Mouse (Mus musculus) midbrain, embryonic 14.5 days (tissue): ENCODE data around the gene Cpne2. TPM values are rescaled to one million over a fixed set of nuclear protein-coding genes. Genes with fewer than 3 reads are reported as not detected.
A peak's percentile ranks its signal among the peaks of the same experiment; 100 is the strongest.

Experiments used
- ATAC-seq: fragments of 200-750 bp; cut with Nextera tagmentation; 2 replicates; pipeline ENCODE4 v1.8.0; 2017; ENCODE audit warnings: moderate number of reproducible peaks, moderate library complexity; ENCODE audit not compliant: low FRiP score, low TSS enrichment
- DNase-seq: peaks from one replicate; pipeline ENCODE4 v3.0.0-alpha.2; 2015
- H3K27ac ChIP-seq: fragments of 300-500 bp; sonication (generic); replicated peaks from 2 replicates; pipeline ENCODE4 v1.5.1; 2014; ENCODE audit warnings: mild to moderate bottlenecking, low read depth, low read length, moderate library complexity
- H3K27me3 ChIP-seq: fragments of 300-500 bp; sonication (generic); 2 replicates; pipeline ENCODE4 v1.6.1; 2014; ENCODE audit warnings: low read length, control low read depth, mixed read lengths; ENCODE audit not compliant: control insufficient read depth, insufficient read depth
- H3K36me3 ChIP-seq: fragments of 300-500 bp; sonication (generic); 2 replicates; pipeline ENCODE4 v1.6.1; 2014; ENCODE audit warnings: low read length, control low read depth; ENCODE audit not compliant: control insufficient read depth, insufficient read depth
- H3K4me1 ChIP-seq: fragments of 300-500 bp; sonication (generic); 2 replicates; pipeline ENCODE4 v1.6.1; 2014; ENCODE audit warnings: mild to moderate bottlenecking, antibody characterized with exemption, low read length, control low read depth; ENCODE audit not compliant: control insufficient read depth, insufficient read depth
- H3K4me2 ChIP-seq: fragments of 300-500 bp; sonication (generic); 2 replicates; pipeline ENCODE4 v1.6.1; 2014; ENCODE audit warnings: mild to moderate bottlenecking, low read length, moderate library complexity
- H3K4me3 ChIP-seq: fragments of 300-500 bp; sonication (generic); replicated peaks from 2 replicates; pipeline ENCODE4 v1.5.1; 2014; ENCODE audit warnings: low read depth, low read length
- H3K9ac ChIP-seq: fragments of 300-500 bp; sonication (generic); replicated peaks from 2 replicates; pipeline ENCODE4 v1.6.1; 2014; ENCODE audit warnings: mild to moderate bottlenecking, low read length, moderate library complexity
- H3K9me3 ChIP-seq: fragments of 300-500 bp; sonication (generic); 2 replicates; pipeline ENCODE4 v1.6.1; 2016; ENCODE audit warnings: low read length, control low read depth, mixed read lengths; ENCODE audit not compliant: control insufficient read depth
- WGBS: fragments of 180-500 bp; shearing (Covaris S2); extraction: QIAGEN DNeasy Blood & Tissue Kit; methylation state at CpG from one replicate; pipeline ENCODE4 v1.1.7; 2014; 5-methylcytosine and 5-hydroxymethylcytosine counted together
- polyA plus RNA-seq: library from polyadenylated mRNA; unstranded; fragments of >200 nt; fragmentation: Nextera tagmentation; extraction: Ambion mirVana; gene quantifications from 2 replicates; pipeline ENCODE4 v1.2.1, GENCODE M21; 2014

Gene Cpne2
- 11.5 and 14.1 TPM in 2 replicates for polyA plus RNA-seq

- H3K27me3 ChIP-seq: peaks cover 23% of the 10 kb centered on the region
- no peaks in the 10 kb centered on the region for H3K36me3 ChIP-seq
- ATAC-seq (peak; percentile 77), DNase-seq (peak; percentile 72)
- 0 out of 2 replicates have a peak within 1 kb of the TSS, but pooled peaks have one; percentile 20 for H3K27ac ChIP-seq
- H3K4me3 ChIP-seq: peak within 1 kb of the TSS; percentile 54
- H3K4me2 ChIP-seq: peak within 1 kb of the TSS; percentile 90
- H3K9me3 ChIP-seq: no peaks in the 10 kb centered on the region
- under 1% methylated on average over 76 of the region's 81 CpGs for WGBS
- H3K4me1 ChIP-seq: peaks cover 13% of the 10 kb centered on the region; the same call in 1 of the 2 replicates
- peak within 1 kb of the TSS; percentile 65 for H3K9ac ChIP-seq
Measured at GRCm38 (mm10) chr8:94532873-94533671, at the start of gene Cpne2. TSS of gene Cpne2 (plus strand) at chr8:94532990.

DNA sequence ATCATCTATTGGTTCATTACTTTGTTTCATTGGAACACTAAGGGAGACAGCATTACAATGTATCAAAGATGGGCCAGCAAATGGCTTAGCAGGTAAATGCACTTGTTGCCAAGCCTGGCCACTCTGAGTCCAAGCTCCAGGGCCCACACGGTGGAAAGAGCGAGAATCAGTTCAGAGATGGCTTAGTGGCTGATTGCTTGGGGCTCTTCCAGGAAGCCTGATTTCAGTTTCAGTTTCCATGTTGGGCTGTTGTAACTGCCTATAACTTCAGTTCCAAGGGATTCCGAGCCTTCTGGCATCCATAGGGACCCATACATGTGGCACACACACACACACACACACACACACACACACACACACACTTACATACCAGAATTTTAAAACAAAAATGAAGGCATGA lies 47.5 kb upstream of the Cpne2 start:
- no peak for DNase-seq
- no peak overlapping the region for H3K4me2 ChIP-seq
- no peak overlapping the region for H3K9ac ChIP-seq
- H3K4me3 ChIP-seq: no peak overlapping the region
- H3K36me3 ChIP-seq: no peaks in the 10 kb centered on the region
- H3K27me3 ChIP-seq: no peaks in the 10 kb centered on the region
- no peak for ATAC-seq
- H3K4me1 ChIP-seq: no peaks in the 10 kb centered on the region
- no peaks in the 10 kb centered on the region for H3K9me3 ChIP-seq
- 84% methylated on average over 3 of the region's 3 CpGs for WGBS
- H3K27ac ChIP-seq: no peak overlapping the region

DNA sequence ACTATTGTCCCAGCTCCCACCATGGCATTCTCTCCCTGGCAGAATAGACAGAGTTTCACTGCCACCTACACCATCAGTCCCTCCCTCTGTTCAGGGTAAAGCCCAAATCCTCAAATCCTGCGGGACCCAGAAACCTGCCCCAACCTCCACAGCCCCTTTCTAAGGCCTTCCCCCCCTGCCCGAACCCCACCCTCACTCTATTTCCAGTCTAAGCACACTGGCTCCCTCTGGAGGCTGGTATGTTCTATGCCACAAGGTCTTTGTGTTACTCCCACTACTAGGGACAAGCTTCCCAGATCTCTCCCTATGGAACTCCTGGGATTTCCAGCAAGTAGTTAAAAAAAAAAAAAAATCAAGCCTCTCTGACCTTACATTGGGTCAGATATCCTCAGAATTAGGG lies 46.9 kb upstream of the Cpne2 start:
- DNase-seq: peak; percentile 67
- Histone ChIP-seq H3K27ac (no peak overlapping the region), H3K4me1 (no peaks in the 10 kb centered on the region), H3K4me2 (no peak overlapping the region), H3K9ac (no peak overlapping the region), H3K36me3 (no peaks in the 10 kb centered on the region), H3K27me3 (no peaks in the 10 kb centered on the region), H3K4me3 (no peak overlapping the region), H3K9me3 (no peaks in the 10 kb centered on the region)
- ATAC-seq: no peak
- WGBS: 22% methylated on average over 2 of the region's 2 CpGs

DNA sequence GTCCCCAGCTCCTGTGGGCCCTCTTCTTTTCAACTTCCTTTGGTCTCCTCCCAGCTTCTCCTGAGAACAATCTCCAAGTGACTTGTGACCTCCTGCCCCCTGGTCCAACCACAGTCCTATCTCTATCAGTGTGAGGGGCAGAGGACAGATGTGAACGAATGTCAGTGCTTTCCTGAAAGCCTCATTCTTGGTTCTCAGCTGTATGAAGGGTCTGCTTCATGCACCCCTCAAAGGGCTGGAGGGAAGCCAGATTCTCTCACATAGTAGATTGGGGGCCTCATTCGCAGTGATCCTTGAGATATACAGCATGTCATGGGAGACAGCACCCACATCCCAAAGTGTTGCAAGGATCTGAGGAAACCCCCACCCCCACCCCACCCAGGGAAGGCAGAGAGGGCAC lies 44.8 kb upstream of the Cpne2 start:
- ATAC-seq (no peak), DNase-seq (no peak)
- Histone ChIP-seq H3K36me3 (no peaks in the 10 kb centered on the region), H3K4me2 (no peak overlapping the region), H3K4me3 (no peak overlapping the region), H3K27ac (no peak overlapping the region), H3K27me3 (no peaks in the 10 kb centered on the region), H3K4me1 (peaks cover 4% of the 10 kb centered on the region; the same call in 1 of the 2 replicates), H3K9me3 (no peaks in the 10 kb centered on the region), H3K9ac (no peak overlapping the region)
- WGBS: 77% methylated on average over 2 of the region's 2 CpGs

DNA sequence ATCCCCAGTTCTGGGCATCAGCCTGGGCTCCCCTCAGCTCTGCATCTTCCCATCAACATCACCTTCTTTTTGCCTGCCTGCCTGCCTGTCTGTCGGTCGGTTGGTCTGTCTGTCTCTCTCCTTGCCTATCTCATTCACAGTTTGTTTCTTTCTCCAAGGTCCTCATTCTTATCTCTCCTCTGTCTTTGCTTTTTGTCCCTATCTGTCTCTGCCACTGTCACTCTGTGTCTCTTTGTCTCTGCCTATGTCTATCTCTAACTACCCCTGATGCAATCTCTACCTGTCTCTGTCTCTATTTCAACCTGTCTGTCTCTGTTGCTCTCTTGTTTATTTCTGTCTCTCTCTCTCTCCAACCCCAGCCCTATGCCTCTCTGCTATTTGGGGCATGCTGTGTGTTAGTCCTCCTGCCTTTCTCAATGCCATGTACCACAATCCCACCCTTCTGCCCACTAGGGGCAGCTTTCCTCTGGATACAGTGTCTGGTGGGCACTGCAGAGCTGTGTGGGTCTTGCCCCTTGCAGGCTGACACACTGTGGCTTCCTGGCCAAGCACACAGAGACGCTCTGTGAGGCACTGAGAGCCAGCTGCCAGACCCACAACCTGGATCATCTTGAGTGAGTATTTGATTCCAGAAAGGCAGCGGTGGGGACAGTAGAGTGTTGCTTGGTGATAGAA lies 42.8 kb upstream of the Cpne2 start:
- Histone ChIP-seq H3K9ac (no peak overlapping the region), H3K27me3 (no peaks in the 10 kb centered on the region), H3K4me2 (no peak overlapping the region), H3K4me1 (peaks cover 4% of the 10 kb centered on the region; the same call in 1 of the 2 replicates), H3K4me3 (no peak overlapping the region), H3K27ac (no peak overlapping the region), H3K36me3 (no peaks in the 10 kb centered on the region), H3K9me3 (no peaks in the 10 kb centered on the region)
- ATAC-seq (no peak), DNase-seq (peak; percentile 9)
- 73% methylated on average over 4 of the region's 4 CpGs for WGBS

GRCm38 (mm10) chr8:94492021-94492681 lies 40.6 kb upstream of the Cpne2 start:
- Histone ChIP-seq H3K4me1 (peaks cover 4% of the 10 kb centered on the region; the same call in 1 of the 2 replicates), H3K4me3 (peak overlapping the region; percentile 27), H3K4me2 (peak overlapping the region; percentile 62), H3K9ac (peak overlapping the region; percentile 47), H3K27ac (no peak overlapping the region), H3K27me3 (no peaks in the 10 kb centered on the region), H3K36me3 (no peaks in the 10 kb centered on the region), H3K9me3 (no peaks in the 10 kb centered on the region)
- ATAC-seq (peak; percentile 82), DNase-seq (peak; percentile 91)
- WGBS: 4% methylated on average over 15 of the region's 15 CpGs

DNA sequence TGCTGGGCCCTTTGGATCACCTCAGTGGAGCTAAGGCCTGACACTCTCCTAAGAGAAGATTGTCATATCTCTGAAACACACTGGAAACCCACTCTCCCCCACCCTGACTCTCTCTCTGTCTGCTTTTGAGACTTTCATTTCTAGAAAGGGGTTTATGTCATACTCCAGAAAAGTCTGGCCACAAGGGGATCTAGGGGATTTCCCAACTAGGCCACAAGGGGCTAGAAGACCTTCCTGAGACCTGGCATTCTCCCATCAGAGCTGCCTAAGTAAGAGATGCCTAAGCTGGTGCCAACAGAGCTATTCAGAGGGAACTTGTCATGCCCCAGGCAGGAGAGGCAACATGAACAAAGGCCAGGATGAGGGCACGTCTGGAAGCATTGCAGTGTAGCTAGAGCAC lies 39.5 kb upstream of the Cpne2 start:
- no peak overlapping the region for H3K4me3 ChIP-seq
- ATAC-seq: no peak
- WGBS: 38% methylated on average over 1 of the region's 1 CpGs
- no peak overlapping the region for H3K9ac ChIP-seq
- peak; percentile 20 for DNase-seq
- H3K27me3 ChIP-seq: no peaks in the 10 kb centered on the region
- H3K36me3 ChIP-seq: no peaks in the 10 kb centered on the region
- no peaks in the 10 kb centered on the region for H3K9me3 ChIP-seq
- peaks cover 4% of the 10 kb centered on the region; the same call in 1 of the 2 replicates for H3K4me1 ChIP-seq
- no peak overlapping the region for H3K4me2 ChIP-seq
- H3K27ac ChIP-seq: no peak overlapping the region

GRCm38 (mm10) chr8:94515430-94516208 lies 17.2 kb upstream of the Cpne2 start:
- Histone ChIP-seq H3K4me3 (no peak overlapping the region), H3K4me2 (no peak overlapping the region), H3K9me3 (no peaks in the 10 kb centered on the region), H3K9ac (no peak overlapping the region), H3K27me3 (no peaks in the 10 kb centered on the region), H3K27ac (no peak overlapping the region), H3K4me1 (no peaks in the 10 kb centered on the region), H3K36me3 (no peaks in the 10 kb centered on the region)
- ATAC-seq (no peak), DNase-seq (no peak)
- 45% methylated on average over 5 of the region's 5 CpGs for whole genome bisulfite sequencing
